Mouse (Mus musculus): Measurements from ENCODE around the gene Atp8a2. TPM values are rescaled to one million over a fixed set of nuclear protein-coding genes. Genes with fewer than 3 reads are reported as not detected.

Gene Atp8a2
- polyA plus RNA-seq, 1 experiment from 2014 or later = 0.25 TPM

GRCm38 (mm10) chr14:59890818-59891217 lies 306.2 kb downstream of the Atp8a2 start:
- H3K9me3 ChIP-seq (ENCODE audit: low read length) = no peaks in the 10 kb centered on the region
- no peak overlapping the region for H3K9ac ChIP-seq (replicated peaks; ENCODE audit: low read depth)
- H3K4me1 ChIP-seq (ENCODE audit: insufficient read depth, low read depth, low read length) = no peaks in the 10 kb centered on the region
- H3K27ac ChIP-seq (ENCODE audit: low read length) = no peak overlapping the region
- H3K36me3 ChIP-seq (ENCODE audit: insufficient read depth, low read length) = no peaks in the 10 kb centered on the region
- no peak for TF ChIP-seq EP300 (IDR thresholded peaks at IDR 0.05)
- no peak for TF ChIP-seq CTCF (IDR thresholded peaks at IDR 0.05)
- DNase-seq (ENCODE audit: low spot score) (no peak), ATAC-seq (no peak)
- no peak overlapping the region for H3K4me2 ChIP-seq (replicated peaks; ENCODE audit: low read depth, low read length)
- 76% methylated on average over 5 of the region's 5 CpGs for WGBS
- H3K27me3 ChIP-seq (replicated peaks; ENCODE audit: insufficient read depth, low read length) = no peaks in the 10 kb centered on the region
- H3K4me3 ChIP-seq (ENCODE audit: low read depth, low read length) = no peak overlapping the region

GRCm38 (mm10) chr14:59890107-59890506 lies 306.9 kb downstream of the Atp8a2 start:
- no peak overlapping the region for H3K4me3 ChIP-seq (ENCODE audit: low read depth, low read length)
- H3K27me3 ChIP-seq (replicated peaks; ENCODE audit: insufficient read depth, low read length) = no peaks in the 10 kb centered on the region
- H3K4me2 ChIP-seq (replicated peaks; ENCODE audit: low read depth, low read length) = no peak overlapping the region
- H3K36me3 ChIP-seq (ENCODE audit: insufficient read depth, low read length) = no peaks in the 10 kb centered on the region
- DNase-seq (ENCODE audit: low spot score) = no peak
- TF ChIP-seq CTCF (IDR thresholded peaks at IDR 0.05) = no peak
- TF ChIP-seq EP300 (IDR thresholded peaks at IDR 0.05) = no peak
- no peak overlapping the region for H3K9ac ChIP-seq (replicated peaks; ENCODE audit: low read depth)
- WGBS = 49% methylated on average over 7 of the region's 7 CpGs
- H3K27ac ChIP-seq (ENCODE audit: low read length) = no peak overlapping the region
- ATAC-seq = no peak
- H3K4me1 ChIP-seq (ENCODE audit: insufficient read depth, low read depth, low read length) = no peaks in the 10 kb centered on the region
- H3K9me3 ChIP-seq (ENCODE audit: low read length) = no peaks in the 10 kb centered on the region

GRCm38 (mm10) chr14:59888446-59888845 lies 308.5 kb downstream of the Atp8a2 start:
- no peaks in the 10 kb centered on the region for H3K36me3 ChIP-seq (ENCODE audit: insufficient read depth, low read length)
- DNase-seq (ENCODE audit: low spot score) = no peak
- TF ChIP-seq EP300 (IDR thresholded peaks at IDR 0.05) (no peak), CTCF (IDR thresholded peaks at IDR 0.05) (no peak)
- no peak overlapping the region for H3K27ac ChIP-seq (ENCODE audit: low read length)
- no peak for ATAC-seq
- no peaks in the 10 kb centered on the region for H3K9me3 ChIP-seq (ENCODE audit: low read length)
- 88% methylated on average over 1 of the region's 1 CpGs for WGBS
- no peak overlapping the region for H3K4me2 ChIP-seq (replicated peaks; ENCODE audit: low read depth, low read length)
- no peak overlapping the region for H3K9ac ChIP-seq (replicated peaks; ENCODE audit: low read depth)
- no peak overlapping the region for H3K4me3 ChIP-seq (ENCODE audit: low read depth, low read length)
- H3K4me1 ChIP-seq (ENCODE audit: insufficient read depth, low read depth, low read length) = no peaks in the 10 kb centered on the region
- no peaks in the 10 kb centered on the region for H3K27me3 ChIP-seq (replicated peaks; ENCODE audit: insufficient read depth, low read length)

GRCm38 (mm10) chr14:59888046-59888445 lies 308.9 kb downstream of the Atp8a2 start:
- ATAC-seq = no peak
- DNase-seq (ENCODE audit: low spot score) = no peak
- Histone ChIP-seq H3K4me2 (replicated peaks; ENCODE audit: low read depth, low read length) (no peak overlapping the region), H3K27me3 (replicated peaks; ENCODE audit: insufficient read depth, low read length) (no peaks in the 10 kb centered on the region), H3K4me1 (ENCODE audit: insufficient read depth, low read depth, low read length) (no peaks in the 10 kb centered on the region), H3K9me3 (ENCODE audit: low read length) (no peaks in the 10 kb centered on the region), H3K27ac (ENCODE audit: low read length) (no peak overlapping the region), H3K9ac (replicated peaks; ENCODE audit: low read depth) (no peak overlapping the region), H3K4me3 (ENCODE audit: low read depth, low read length) (no peak overlapping the region), H3K36me3 (ENCODE audit: insufficient read depth, low read length) (no peaks in the 10 kb centered on the region)
- WGBS = 73% methylated on average over 6 of the region's 6 CpGs
- TF ChIP-seq CTCF (IDR thresholded peaks at IDR 0.05) (no peak), EP300 (IDR thresholded peaks at IDR 0.05) (no peak)

GRCm38 (mm10) chr14:59887061-59887861 lies 309.7 kb downstream of the Atp8a2 start:
- DNase-seq (ENCODE audit: low spot score) (peak; percentile 61), ATAC-seq (peak; percentile 79)
- Histone ChIP-seq H3K4me2 (replicated peaks; ENCODE audit: low read depth, low read length) (no peak overlapping the region; the same call in 1 of the 2 replicates), H3K27ac (ENCODE audit: low read length) (no peak overlapping the region), H3K9ac (replicated peaks; ENCODE audit: low read depth) (no peak overlapping the region), H3K4me1 (ENCODE audit: insufficient read depth, low read depth, low read length) (no peaks in the 10 kb centered on the region), H3K36me3 (ENCODE audit: insufficient read depth, low read length) (no peaks in the 10 kb centered on the region), H3K27me3 (replicated peaks; ENCODE audit: insufficient read depth, low read length) (no peaks in the 10 kb centered on the region), H3K9me3 (ENCODE audit: low read length) (no peaks in the 10 kb centered on the region), H3K4me3 (ENCODE audit: low read depth, low read length) (no peak overlapping the region)
- TF ChIP-seq EP300 (IDR thresholded peaks at IDR 0.05) (peak; percentile 17; the same call in 1 of the 2 replicates), CTCF (IDR thresholded peaks at IDR 0.05) (no peak)
- 14% methylated on average over 15 of the region's 15 CpGs for WGBS

- no peak for ATAC-seq
- Histone ChIP-seq H3K27me3 (replicated peaks; ENCODE audit: insufficient read depth, low read length) (no peaks in the 10 kb centered on the region), H3K4me1 (ENCODE audit: insufficient read depth, low read depth, low read length) (no peaks in the 10 kb centered on the region), H3K9me3 (ENCODE audit: low read length) (no peaks in the 10 kb centered on the region), H3K4me3 (ENCODE audit: low read depth, low read length) (no peak overlapping the region), H3K36me3 (ENCODE audit: insufficient read depth, low read length) (no peaks in the 10 kb centered on the region), H3K9ac (replicated peaks; ENCODE audit: low read depth) (no peak overlapping the region), H3K27ac (ENCODE audit: low read length) (no peak overlapping the region), H3K4me2 (replicated peaks; ENCODE audit: low read depth, low read length) (no peak overlapping the region)
- TF ChIP-seq EP300 (IDR thresholded peaks at IDR 0.05) (no peak), CTCF (IDR thresholded peaks at IDR 0.05) (no peak)
- DNase-seq (ENCODE audit: low spot score) = no peak
- WGBS = 88% methylated on average over 10 of the region's 10 CpGs
Observed at GRCm38 (mm10) chr14:59883517-59884069, 313.4 kb downstream of the Atp8a2 start.

Data from lung, postnatal 0 days (tissue).